Mouse (Mus musculus) MEL (cell line): Measurements from ENCODE around the gene Zfp598.

Source experiments
- CTCF ChIP-seq, 3 experiments: IDR thresholded peaks in 2 of 3; conservative IDR thresholded peaks in 1 of 3; 2 replicates each; pipeline ENCODE4 v1.5.1; 2011 to 2012; ENCODE audit warnings: low read length in 3 of 3, low read depth in 2 of 3, mild to moderate bottlenecking in 2 of 3, improper control_type of control experiment in 1 of 3, inconsistent platforms in 1 of 3, mixed read lengths in 1 of 3, moderate library complexity in 1 of 3; ENCODE audit not compliant: control insufficient read depth in 1 of 3, insufficient read depth in 1 of 3, poor library complexity in 1 of 3, severe bottlenecking in 1 of 3
- EP300 ChIP-seq, 2 experiments: IDR thresholded peaks; 2 replicates each; pipeline ENCODE4 v1.6.1; 2011; ENCODE audit warnings: improper control_type of control experiment in 2 of 2, low read length in 2 of 2, low read depth in 1 of 2, mild to moderate bottlenecking in 1 of 2
- GABPA ChIP-seq: IDR thresholded peaks from 2 replicates; pipeline ENCODE4 v1.6.1; 2012; ENCODE audit warnings: low read depth, mild to moderate bottlenecking, inconsistent platforms, low read length, improper control_type of control experiment, moderate library complexity
- HCFC1 ChIP-seq: IDR thresholded peaks from 2 replicates; pipeline ENCODE4 v1.6.1; 2012; ENCODE audit warnings: low read depth, mild to moderate bottlenecking, inconsistent platforms, low read length, improper control_type of control experiment, moderate library complexity
- KAT2A ChIP-seq: conservative IDR thresholded peaks from 2 replicates; pipeline ENCODE4 v1.6.1; 2012; ENCODE audit warnings: low read depth, low read length, improper control_type of control experiment, inconsistent platforms
- SMC3 ChIP-seq: IDR thresholded peaks from 2 replicates; pipeline ENCODE4 v1.6.1; 2011; ENCODE audit warnings: low read depth, low read length, improper control_type of control experiment
- ZC3H11A ChIP-seq: IDR thresholded peaks from 2 replicates; pipeline ENCODE4 v1.6.1; 2012; ENCODE audit warnings: low read depth, mild to moderate bottlenecking, inconsistent platforms, low read length, improper control_type of control experiment
- ZMIZ1 ChIP-seq: IDR thresholded peaks from 2 replicates; pipeline ENCODE4 v1.6.1; 2012; ENCODE audit warnings: low read depth, mild to moderate bottlenecking, inconsistent platforms, low read length, improper control_type of control experiment, moderate library complexity

DNA sequence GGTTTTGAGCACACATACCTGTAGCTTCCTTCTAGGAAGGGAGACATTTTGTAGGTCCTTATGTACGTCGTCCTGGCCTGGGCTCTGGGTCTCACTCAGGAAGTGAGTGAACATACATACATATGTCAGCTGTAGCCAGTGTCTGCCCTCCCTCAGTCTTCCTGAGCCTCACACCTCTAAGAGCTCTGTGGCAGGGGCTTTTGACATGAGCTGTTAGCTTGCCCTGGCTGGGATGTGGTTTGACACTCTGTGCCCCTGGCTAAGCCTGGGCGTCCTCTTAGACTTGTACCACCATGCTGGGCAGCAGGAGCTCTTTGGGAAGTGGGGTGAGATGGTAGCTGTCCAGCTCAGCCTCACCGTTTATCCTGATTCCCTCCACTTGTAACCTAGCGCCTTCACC is 1.9 kb downstream of the Zfp598 start:
- TF ChIP-seq ZMIZ1 = no peak
- TF ChIP-seq SMC3 = no peak
- TF ChIP-seq ZC3H11A = no peak
- no peak for TF ChIP-seq KAT2A
- TF ChIP-seq EP300 (IDR thresholded peaks at IDR 0.05; ENCODE audit: low read depth in 1 of 2, low read length in 2 of 2) = no peak
- no peak for TF ChIP-seq CTCF (IDR thresholded peaks at IDR 0.05 in 2 of 3, conservative IDR thresholded peaks at IDR 0.05 in 1 of 3; ENCODE audit: control insufficient read depth in 1 of 3, insufficient read depth in 1 of 3, low read depth in 2 of 3, low read length in 3 of 3, poor library complexity in 1 of 3, severe bottlenecking in 1 of 3)
- no peak for TF ChIP-seq GABPA
- TF ChIP-seq HCFC1 = no peak
